Mouse (Mus musculus) hindlimb bud, embryonic 11.5 days (tissue): ENCODE measurements around the gene Atrn.

ENCODE experiments used
- DNase-seq: peaks from one replicate; pipeline ENCODE4 v3.0.0-alpha.2; 2012; ENCODE audit warnings: low read depth, low spot score; ENCODE audit errors: extremely low spot score

Atrn gene

GRCm38 (mm10) chr2:131038675-131039074 is 132.4 kb downstream of the Atrn start:
- DNase-seq, result no peak

- no peak for DNase-seq
These were observed 134.8 kb downstream of the Atrn start for GRCm38 (mm10) chr2:131040854-131041825.

- DNase-seq, result no peak
These were observed 136.7 kb downstream of the Atrn start, which contains the start of gene Gfra4 for GRCm38 (mm10) chr2:131042988-131043387. Gene Gfra4, minus strand, starts transcription at chr2:131043088.

GRCm38 (mm10) chr2:131044354-131044852 is 138.1 kb downstream of the Atrn start:
- DNase-seq, result no peak

- no peak for DNase-seq
These were observed 138.9 kb downstream of the Atrn start for GRCm38 (mm10) chr2:131044989-131045720.

- DNase-seq, result no peak
These were observed 139.7 kb downstream of the Atrn start for GRCm38 (mm10) chr2:131046025-131046424.

GRCm38 (mm10) chr2:131052043-131052442 is 145.7 kb downstream of the Atrn start:
- no peak for DNase-seq

- no peak for DNase-seq
These were observed 146.6 kb downstream of the Atrn start for GRCm38 (mm10) chr2:131052862-131053418.

- no peak for DNase-seq
These were observed 147.8 kb downstream of the Atrn start for GRCm38 (mm10) chr2:131053851-131054645.

GRCm38 (mm10) chr2:131054646-131055264 is 148.5 kb downstream of the Atrn start:
- DNase-seq, result no peak

- DNase-seq, result peak; percentile 58
These were observed 149.3 kb downstream of the Atrn start for GRCm38 (mm10) chr2:131055631-131056030.

- DNase-seq, result peak; percentile 39
These were observed 149.9 kb downstream of the Atrn start for GRCm38 (mm10) chr2:131056191-131056590.

- no peak for DNase-seq
These were observed 152.4 kb downstream of the Atrn start for GRCm38 (mm10) chr2:131058672-131059071.

- DNase-seq, result no peak
These were observed 153.1 kb downstream of the Atrn start for GRCm38 (mm10) chr2:131059377-131059776.

- no peak for DNase-seq
These were observed 153.7 kb downstream of the Atrn start for GRCm38 (mm10) chr2:131059781-131060540.

- DNase-seq, result no peak
These were observed 154.5 kb downstream of the Atrn start for GRCm38 (mm10) chr2:131060784-131061183.

GRCm38 (mm10) chr2:131061607-131062006 is 155.3 kb downstream of the Atrn start:
- no peak for DNase-seq

GRCm38 (mm10) chr2:131063404-131063864 is 157.1 kb downstream of the Atrn start, which contains the start of gene Adam33:
Gene Adam33, minus strand, starts transcription at chr2:131063814.
- DNase-seq, result no peak

GRCm38 (mm10) chr2:131066342-131066741 is 160.0 kb downstream of the Atrn start:
- DNase-seq, result no peak
